Mouse (Mus musculus): ENCODE data around the gene Lamc3. TPM values are rescaled to one million over a fixed set of nuclear protein-coding genes. Genes with fewer than 3 reads are reported as not detected.
A peak's percentile ranks its signal among the peaks of the same experiment; 100 is the strongest.

Gene Lamc3
- polyA plus RNA-seq, 1 experiment = 19.5 TPM

GRCm38 (mm10) chr2:31974141-31974808 is 87.2 kb downstream of the Lamc3 start, which contains the start of gene Nup214:
TSS of gene Nup214 (plus strand) at chr2:31974436.
- peak; percentile 75 for DNase-seq (ENCODE audit: low read depth)

DNA sequence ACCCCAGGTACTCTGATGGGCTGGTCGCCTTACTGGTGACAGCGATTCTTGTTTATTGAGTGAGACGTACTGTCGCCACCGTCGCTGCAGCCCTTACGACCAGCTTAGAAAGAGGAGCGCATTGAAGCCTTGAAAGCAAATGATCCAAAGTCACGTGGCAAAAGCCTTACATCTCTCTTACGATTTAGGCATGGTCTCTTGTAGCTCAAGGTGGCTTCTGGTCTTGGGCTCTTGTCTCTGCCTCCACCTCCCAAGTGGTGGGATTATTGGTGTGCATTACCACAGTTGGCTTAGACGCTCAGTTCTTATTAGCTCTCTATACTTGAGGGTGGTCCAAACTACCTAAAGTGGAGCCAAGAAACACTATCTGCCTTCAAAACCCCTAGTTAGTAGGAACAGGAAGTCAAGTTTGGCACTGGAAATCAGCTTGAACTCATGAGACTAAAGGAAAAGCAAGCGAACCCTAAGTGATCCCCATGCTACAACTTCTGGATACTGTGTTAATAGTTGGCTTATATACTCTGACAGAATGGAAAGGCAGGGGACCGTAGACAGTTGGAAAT is 87.8 kb downstream of the Lamc3 start:
- DNase-seq (ENCODE audit: low read depth) = no peak

GRCm38 (mm10) chr2:31987774-31988173 is 100.7 kb downstream of the Lamc3 start:
- no peak for DNase-seq (ENCODE audit: low read depth)

DNA sequence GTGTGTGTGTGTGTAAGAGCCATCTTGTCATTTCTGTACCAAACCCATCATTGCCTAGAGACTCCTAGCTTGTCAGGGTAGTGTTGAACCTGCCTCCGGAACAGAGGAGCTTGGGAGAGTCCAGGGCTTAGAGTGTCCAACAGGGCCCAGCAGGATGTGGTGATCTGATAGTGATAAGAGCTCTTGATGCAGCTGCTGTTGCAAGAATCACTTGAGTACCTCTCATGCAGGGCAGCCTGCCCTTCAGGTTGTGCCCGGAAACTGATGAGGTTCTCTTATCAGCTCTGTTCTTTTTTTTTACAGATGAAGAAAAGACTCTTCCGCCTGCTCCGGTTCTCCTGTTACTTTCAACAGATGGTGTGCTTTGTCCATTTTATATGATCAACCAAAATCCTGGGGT is 103.9 kb downstream of the Lamc3 start:
- no peak for DNase-seq (ENCODE audit: low read depth)

- DNase-seq (ENCODE audit: low read depth) = no peak
Observed at GRCm38 (mm10) chr2:31994896-31995295, 107.8 kb downstream of the Lamc3 start.

DNA sequence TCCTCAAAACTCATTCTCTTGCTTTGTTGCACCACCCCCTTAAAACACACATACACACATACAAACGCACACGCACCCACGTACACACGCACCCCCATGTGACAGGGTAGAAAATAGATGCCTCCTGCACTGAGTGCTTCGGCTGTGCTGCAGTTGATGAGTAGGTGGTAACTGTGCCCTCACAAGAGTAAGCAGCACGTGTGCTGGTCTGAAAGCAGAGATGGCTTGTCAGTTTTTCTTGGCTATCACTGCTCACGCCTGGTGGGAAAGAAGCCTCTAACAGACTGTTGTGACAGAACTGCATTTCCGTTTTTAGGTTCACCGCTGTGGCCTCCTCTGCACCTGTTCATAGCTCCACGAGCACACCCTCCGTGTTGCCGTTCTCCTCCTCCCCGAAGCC is 109.0 kb downstream of the Lamc3 start:
- no peak for DNase-seq (ENCODE audit: low read depth)

Other genes with a start within 250 kb of the Lamc3 start
- gene Prdm12, start 247.3 kb upstream of the Lamc3 start, polyA plus RNA-seq (2012; rRNA removed) = not detected in 2 replicates
- 12.0 TPM in 2 replicates for gene Exosc2, start 216.6 kb upstream of the Lamc3 start, polyA plus RNA-seq (2012; rRNA removed)
- gene Abl1, start 198.9 kb upstream of the Lamc3 start, polyA plus RNA-seq (2012; rRNA removed) = 45.5 and 45.8 TPM in 2 replicates
- 0.72 and 0.74 TPM in 2 replicates for gene Qrfp, start 76.7 kb upstream of the Lamc3 start, polyA plus RNA-seq (2012; rRNA removed)
- gene Fibcd1, start 41.3 kb upstream of the Lamc3 start, polyA plus RNA-seq (2012; rRNA removed) = 1.7 and 1.8 TPM in 2 replicates
- gene Aif1l, start 62.8 kb downstream of the Lamc3 start, polyA plus RNA-seq (2012; rRNA removed) = 3.6 and 4.0 TPM in 2 replicates
- 26.8 and 30.6 TPM in 2 replicates for gene Nup214, start 87.1 kb downstream of the Lamc3 start, polyA plus RNA-seq (2012; rRNA removed)
- gene Fam78a, start 197.6 kb downstream of the Lamc3 start, polyA plus RNA-seq (2012; rRNA removed) = 1.2 and 2.5 TPM in 2 replicates
- gene Plpp7, start 208.2 kb downstream of the Lamc3 start, polyA plus RNA-seq (2012; rRNA removed) = 3.3 and 4.7 TPM in 2 replicates